Mouse (Mus musculus): ENCODE data around the gene Kcnj3.

Kcnj3 gene

DNA sequence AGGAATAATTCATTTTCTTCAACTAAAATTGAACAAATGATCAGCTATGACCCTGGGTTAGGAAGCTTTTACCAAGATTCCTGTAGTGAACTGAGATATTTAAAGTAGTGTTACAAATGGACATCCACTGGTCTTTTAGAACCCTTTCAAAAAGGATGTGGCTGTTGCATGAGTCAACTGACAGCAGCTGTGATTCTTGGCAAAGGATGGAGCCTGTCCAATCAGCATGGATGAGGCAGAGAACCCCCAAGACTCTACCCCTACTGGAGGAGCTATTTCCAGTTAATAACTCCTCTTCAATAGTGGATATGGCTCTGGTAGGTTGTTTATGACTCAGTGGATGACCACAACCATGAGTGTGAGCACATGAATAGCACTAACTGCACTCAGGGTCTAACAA, 81.5 kb downstream of the Kcnj3 start:
- DNase-seq = no peak

DNA sequence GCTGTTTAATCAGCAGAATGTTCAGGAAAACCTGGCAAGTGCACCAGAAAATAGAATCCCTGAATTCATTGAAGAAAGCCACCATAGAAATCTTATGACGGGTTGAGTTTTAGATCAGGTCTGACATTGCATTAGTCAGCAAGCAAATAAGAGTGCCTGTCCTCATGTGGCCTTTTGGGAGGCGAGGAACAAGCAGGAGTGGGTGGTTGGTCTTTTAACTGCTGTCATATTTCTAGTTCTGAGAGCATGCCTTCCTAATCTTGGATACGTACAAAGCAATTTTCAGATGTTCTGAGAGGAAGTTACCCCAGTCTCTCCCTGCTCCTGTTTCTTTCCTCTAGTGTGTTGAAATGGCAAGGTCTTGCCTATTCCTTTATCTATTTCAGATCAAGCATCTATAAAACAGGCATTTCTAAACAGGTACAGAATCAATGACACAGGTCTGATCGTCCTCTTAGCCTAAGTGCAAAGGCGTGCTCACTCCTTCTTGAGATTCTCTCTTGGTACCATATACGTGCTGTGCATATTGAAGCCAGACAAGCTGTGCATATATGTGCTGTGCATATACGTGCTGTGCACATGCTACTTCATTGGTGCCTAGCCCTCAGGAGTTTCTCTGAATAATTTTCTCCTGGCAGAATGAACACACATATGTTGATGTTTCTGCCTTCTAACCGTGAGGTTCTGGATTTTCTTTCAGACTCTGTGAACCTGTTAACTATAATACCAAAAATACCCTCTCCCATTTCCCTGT, 97.1 kb downstream of the Kcnj3 start:
- no peak for DNase-seq

DNA sequence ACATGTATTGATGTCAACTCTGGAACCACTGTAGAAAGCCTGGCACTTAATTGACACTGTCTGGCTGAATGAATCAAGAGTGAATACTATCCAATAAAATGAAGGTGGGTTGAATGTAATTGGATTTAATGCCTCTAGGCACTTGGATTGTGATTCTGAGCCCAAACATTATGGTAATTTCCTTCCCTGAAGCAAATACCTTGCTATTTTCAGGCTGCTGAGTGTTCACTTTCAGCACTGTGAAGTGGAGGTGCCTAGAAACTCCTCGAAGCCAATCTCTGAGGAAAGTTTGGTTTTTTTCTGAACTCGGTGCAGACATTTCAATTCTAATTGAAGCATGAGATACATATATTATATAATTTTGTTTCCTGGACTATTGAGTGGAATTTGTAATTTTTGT, 99.2 kb downstream of the Kcnj3 start:
- no peak for DNase-seq

DNA sequence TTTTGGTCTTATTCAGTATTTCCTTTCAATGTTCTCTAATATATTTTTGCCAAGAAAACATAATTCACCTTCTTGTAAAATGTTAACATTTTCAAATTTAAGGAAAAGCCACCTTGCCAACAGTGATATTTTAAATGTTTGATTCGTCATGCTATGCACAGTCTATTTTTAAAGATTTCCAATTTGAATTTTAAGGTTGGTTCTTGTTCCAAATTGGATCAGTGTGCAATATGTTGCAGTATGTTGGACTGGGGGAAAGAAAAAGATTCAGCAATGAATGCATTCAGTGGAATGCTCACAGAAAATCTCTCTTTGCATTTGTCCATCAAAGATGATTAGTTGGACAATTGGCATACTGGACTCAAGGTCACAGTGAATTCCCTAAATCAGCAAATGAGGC, 99.7 kb downstream of the Kcnj3 start:
- no peak for DNase-seq

DNA sequence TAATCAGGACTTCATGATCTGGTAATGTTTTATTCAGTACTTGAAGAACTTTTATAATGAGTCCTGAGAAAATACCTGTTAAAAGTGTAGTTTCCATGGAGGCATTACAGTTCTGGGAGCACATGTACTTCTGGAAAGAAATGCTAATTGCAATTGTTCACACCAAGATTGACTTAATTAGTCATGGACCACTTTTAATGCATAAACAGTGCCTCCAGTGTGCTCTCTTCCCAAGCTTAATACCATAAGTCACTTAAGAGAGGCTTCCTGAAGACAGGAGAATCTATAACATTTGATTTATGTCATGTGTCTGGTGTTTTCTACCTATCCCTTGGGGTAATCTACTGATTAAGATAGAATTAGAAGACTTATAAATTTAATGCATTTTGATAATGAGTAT, 111.8 kb downstream of the Kcnj3 start:
- DNase-seq = no peak

DNA sequence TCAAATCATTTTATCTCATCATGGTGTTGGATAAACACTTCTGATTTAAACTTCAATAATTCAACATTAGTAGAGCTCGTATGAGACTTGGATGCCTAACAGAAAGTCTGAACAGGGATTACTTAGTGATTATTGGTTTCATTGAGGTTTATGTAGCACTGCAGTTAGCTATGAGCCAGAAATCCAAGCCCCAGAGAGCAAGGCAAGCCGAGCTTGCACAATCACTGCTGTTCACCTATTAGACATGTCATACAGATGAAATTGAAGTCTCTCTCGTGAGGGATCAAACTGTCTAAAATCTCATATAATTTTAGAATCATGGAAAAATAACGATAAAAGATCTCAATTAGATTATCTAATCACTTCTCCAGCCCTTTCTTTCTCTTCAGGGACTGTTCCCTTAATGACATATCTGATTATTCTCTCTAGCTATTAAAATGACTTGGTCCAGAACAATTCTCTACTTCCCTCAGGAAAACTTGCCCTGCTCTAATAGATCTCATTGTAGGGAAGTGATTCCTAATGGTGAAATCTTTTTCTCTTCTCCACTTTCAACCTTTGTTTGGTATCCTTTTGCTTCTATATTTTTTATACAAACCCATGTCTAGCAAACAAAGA, 122.7 kb downstream of the Kcnj3 start:
- no peak for DNase-seq

DNA sequence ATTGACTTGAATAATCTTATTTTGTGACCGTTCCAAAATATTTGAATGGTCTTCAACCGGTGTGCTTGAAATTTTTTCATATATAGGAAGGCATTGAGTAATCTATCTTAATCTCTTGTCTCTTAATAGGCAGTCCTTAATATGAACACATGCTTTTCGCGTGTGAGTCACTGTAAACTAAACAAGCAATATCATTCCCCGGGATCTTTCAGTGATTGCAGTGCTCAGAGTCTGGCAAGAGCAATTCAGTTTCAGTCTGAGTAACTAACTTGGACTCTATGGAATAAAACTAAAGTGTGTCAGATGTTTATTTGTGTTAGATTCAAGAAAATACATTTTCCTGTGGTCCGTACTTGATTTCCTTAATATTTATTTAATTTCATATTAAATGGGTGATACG, 133.5 kb downstream of the Kcnj3 start:
- no peak for DNase-seq

DNA sequence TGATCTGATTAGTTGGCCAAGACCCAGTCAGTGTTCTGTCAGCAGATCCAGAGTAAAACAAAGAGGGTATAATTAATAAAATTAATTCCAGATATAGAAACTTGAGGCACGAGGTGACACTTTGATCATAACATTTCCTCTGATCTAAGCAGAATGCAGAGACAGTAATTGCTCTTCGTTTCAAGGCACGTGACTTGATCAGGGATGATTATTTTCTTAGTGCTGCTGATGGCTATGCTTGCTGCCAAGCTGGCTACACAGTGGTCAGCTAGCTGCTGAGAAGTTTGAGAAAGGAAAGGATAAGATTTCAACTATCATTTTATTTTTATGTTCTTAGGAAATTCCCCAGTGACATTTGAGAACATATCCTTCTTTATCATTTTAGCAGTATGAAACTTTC, 135.7 kb downstream of the Kcnj3 start:
- DNase-seq = no peak

DNA sequence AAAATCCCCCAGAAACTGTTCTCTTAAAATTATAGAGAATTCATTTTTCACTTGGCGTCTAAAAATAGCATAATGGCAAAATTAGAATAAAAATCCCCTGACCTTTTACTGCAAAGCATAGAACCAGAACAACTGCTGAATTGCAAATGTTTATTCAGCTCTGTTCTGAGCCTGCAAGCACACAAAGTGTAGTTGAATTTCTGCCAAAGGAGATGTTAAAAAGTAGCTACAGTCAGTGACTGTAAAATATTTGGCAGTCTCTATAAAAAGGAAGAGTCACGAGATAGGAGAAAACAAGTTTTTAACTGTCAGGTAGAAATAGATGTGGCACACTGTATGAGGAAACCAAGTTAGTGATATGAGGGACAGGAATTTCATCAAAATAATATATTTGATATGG, 144.5 kb downstream of the Kcnj3 start:
- peak in 1 of 2 experiments; percentile 71 for DNase-seq

DNA sequence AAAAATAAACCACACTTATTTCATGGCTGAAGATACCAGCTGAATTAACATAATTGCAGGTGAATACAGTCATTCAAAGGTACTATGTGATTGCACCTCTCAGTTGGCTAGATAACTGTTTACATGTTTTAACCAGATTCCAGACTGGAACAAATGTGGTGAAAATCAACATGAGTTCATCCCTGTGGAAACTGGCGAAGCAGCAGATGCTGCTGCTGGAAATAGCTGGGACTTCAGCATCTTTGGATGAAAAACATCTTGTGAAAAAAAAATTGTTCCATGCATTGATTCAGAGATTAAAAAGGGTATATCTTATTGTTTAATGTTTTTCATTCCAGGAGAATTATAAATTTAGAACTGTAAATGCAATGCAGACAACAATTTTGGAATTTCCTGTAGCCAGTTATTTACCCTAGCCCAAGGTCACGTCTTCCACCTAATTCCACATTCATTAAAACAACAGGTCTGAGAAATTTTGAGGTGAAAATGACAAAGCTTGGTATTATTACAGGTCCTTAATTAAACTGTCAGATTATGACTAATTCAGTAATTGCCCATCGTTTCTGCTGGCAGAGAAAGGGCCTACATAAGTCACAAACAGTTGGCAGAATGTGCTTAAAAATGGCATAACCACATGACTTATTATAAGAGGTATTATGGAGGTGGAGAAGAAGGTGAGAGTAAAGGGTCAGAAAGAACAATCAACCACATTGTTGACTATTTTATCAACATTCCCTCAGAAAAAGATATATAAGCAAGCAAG, 155.6 kb downstream of the Kcnj3 start:
- DNase-seq = no peak

Measured in kidney, postnatal 36 days (tissue).